Mouse (Mus musculus) CH12.LX (cell line): ENCODE measurements around the gene Cobl.

ENCODE experiments used
- BHLHE40 ChIP-seq: IDR thresholded peaks from 2 replicates; pipeline ENCODE4 v1.6.1; 2011; ENCODE audit warnings: mild to moderate bottlenecking, low read depth, low read length, improper control_type of control experiment
- CTCF ChIP-seq, 2 experiments: IDR thresholded peaks in 1 of 2; conservative IDR thresholded peaks in 1 of 2; 2 replicates each; pipeline ENCODE4 v1.5.1; 2011 to 2012; ENCODE audit warnings: low read depth in 2 of 2, low read length in 2 of 2, improper control_type of control experiment in 1 of 2, inconsistent platforms in 1 of 2, mild to moderate bottlenecking in 1 of 2, moderate library complexity in 1 of 2
- ETS1 ChIP-seq: conservative IDR thresholded peaks from 2 replicates; pipeline ENCODE4 v1.6.1; 2012; ENCODE audit warnings: low read depth, mild to moderate bottlenecking, inconsistent platforms, low read length, improper control_type of control experiment, moderate library complexity
- KAT2A ChIP-seq: IDR thresholded peaks from 2 replicates; pipeline ENCODE4 v1.6.1; 2012; ENCODE audit warnings: low read length, improper control_type of control experiment, inconsistent platforms; ENCODE audit not compliant: insufficient replicate concordance
- MAZ ChIP-seq: IDR thresholded peaks from 2 replicates; pipeline ENCODE4 v1.6.1; 2012; ENCODE audit warnings: low read depth, mild to moderate bottlenecking, inconsistent platforms, low read length, improper control_type of control experiment, moderate library complexity
- POLR2A ChIP-seq: IDR thresholded peaks from 2 replicates; pipeline ENCODE4 v1.6.1; 2011; ENCODE audit warnings: low read depth, mild to moderate bottlenecking, improper control_type of control experiment, low read length
- ZC3H11A ChIP-seq: IDR thresholded peaks from 2 replicates; pipeline ENCODE4 v1.6.1; 2012; ENCODE audit warnings: low read depth, mild to moderate bottlenecking, inconsistent platforms, low read length, improper control_type of control experiment
- ZKSCAN1 ChIP-seq: IDR thresholded peaks from 2 replicates; pipeline ENCODE4 v1.6.1; 2012; ENCODE audit warnings: low read depth, inconsistent platforms, low read length, improper control_type of control experiment, borderline replicate concordance

GRCm38 (mm10) chr11:12458392-12458791 lies 6.4 kb downstream of the Cobl start:
- TF ChIP-seq ZKSCAN1 (no peak), POLR2A (no peak), ZC3H11A (no peak), MAZ (no peak), BHLHE40 (no peak), CTCF (conservative IDR thresholded peaks at IDR 0.05 in 1 of 2, IDR thresholded peaks at IDR 0.05 in 1 of 2; ENCODE audit: low read depth in 2 of 2, low read length in 2 of 2) (no peak), ETS1 (no peak), KAT2A (no peak)
